Mouse (Mus musculus) cerebellum, adult 2 months (tissue): ENCODE measurements at regions not wholly inside any gene's neighbourhood (a gene's known extent, or its start where the extent isn't known, plus 50 kb on each side); places are given as distances from the start of the nearest gene placed in this dataset.

Experiments
- CTCF ChIP-seq: fragments of 200-500 bp; IDR thresholded peaks from 2 replicates; pipeline ENCODE4 v1.5.1; 2011; ENCODE audit warnings: low read depth, mild to moderate bottlenecking, control low read depth, low read length, moderate library complexity, borderline replicate concordance; ENCODE audit not compliant: insufficient read depth
- POLR2A ChIP-seq: fragments of 200-500 bp; IDR thresholded peaks from 2 replicates; pipeline ENCODE4 v1.6.1; 2011; ENCODE audit warnings: low read length, control low read depth, borderline replicate concordance; ENCODE audit not compliant: insufficient read depth

DNA sequence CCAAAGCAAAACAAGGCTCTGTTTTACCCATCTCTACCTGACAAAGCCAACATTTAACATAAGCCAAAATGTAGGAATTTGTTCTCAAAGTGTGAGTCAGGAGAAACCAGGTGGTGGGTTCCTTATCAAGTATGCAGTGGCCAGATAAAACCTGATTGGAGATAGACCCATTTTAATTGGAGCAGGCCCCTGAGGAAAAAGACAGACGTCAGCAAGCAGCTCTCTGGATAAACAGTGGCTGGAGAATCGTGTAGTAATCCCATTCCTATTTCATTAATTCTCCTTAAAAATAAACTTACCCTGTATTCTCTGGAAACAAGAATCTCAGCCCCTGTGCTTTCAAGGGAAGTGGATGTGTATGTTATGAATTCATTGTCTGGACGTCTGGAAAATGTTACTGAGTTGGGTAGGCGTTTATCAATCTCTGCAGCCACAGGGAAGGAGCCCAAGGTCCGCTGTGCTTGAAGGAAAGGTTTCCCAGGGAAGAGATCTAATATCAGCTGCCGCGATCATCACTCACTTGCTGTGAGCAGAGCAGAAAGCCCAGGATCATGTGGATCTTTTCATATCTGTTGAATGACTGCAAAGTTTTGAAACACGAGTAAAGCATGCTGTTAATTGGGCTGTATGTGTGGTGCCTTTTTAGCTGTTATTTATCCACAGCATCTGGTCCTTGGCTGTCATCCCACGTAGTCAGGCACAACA, 157.8 kb upstream of the Pde3a start:
- TF ChIP-seq CTCF (no peak), POLR2A (no peak)
